Mouse (Mus musculus): ENCODE measurements around the gene Slc4a11.

The Slc4a11 gene

DNA sequence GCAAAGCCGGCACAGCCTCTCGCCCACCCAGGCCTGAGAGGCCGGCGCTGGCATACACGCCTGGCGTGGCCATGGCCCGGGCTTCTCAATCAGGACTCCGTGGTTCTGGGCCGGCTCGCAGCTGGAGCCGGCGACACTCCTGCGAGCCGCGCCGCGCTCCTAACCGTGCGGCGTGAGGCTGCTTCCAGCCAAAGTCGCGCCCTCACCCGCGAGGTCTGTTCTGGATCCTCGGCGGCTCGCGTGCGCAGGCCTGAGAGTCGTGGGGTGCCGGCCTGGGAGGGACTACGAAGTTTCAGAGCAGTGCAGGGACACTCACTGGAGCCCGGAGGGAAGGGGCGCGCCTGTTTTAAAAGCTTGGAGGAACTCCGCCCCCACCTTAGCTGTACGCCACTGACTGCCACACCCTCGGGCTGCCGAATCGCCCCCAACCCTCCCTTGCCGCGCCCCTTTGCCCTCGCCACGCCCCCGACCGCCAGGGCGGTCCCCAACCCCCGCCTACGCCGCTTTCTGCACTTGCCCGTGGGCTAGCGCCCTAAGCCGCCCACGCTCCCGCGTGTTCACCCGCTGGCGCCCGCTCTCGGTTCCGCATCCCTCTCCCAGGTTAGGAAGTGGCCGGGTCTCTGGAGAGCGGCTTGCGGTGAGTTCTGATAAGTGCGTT, at the start of gene Slc4a11:
TSS of gene Slc4a11 (minus strand) at position 367 of the 658 bp plus-strand sequence.
- in situ Hi-C loops (cut with MboI, MseI) = no loop called here

GRCm38 (mm10) chr2:130743576-130743975, 46.3 kb upstream of the Slc4a11 start:
- in situ Hi-C loops (cut with MboI, MseI) = no loop called here

- in situ Hi-C loops (cut with MboI, MseI) = no loop called here
These were observed 42.8 kb upstream of the Slc4a11 start for GRCm38 (mm10) chr2:130740096-130740495.

DNA sequence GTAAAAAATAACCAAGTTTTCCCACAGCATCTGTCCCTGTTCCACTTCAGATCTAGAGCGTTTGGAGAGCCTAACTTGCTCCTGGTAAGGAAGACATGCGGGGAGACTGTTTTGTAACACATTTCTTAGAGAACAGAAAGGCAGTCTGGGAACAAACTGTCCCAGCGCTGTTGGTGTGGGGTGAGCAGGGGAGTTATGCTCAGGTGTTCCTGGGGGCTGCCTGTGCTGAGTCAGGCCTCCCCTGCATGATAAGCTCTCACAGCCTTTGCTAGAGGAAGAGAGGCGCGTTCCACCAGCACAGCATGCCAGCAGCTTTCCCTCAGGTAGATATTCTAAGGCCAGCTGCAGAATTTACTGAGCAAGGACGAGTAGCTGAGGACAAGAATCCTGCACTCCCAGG, 40.7 kb upstream of the Slc4a11 start:
- in situ Hi-C loops (cut with MboI, MseI) = no loop called here

- in situ Hi-C loops (cut with MboI, MseI) = no loop called here
These were observed 38.0 kb upstream of the Slc4a11 start for GRCm38 (mm10) chr2:130735281-130735680.

DNA sequence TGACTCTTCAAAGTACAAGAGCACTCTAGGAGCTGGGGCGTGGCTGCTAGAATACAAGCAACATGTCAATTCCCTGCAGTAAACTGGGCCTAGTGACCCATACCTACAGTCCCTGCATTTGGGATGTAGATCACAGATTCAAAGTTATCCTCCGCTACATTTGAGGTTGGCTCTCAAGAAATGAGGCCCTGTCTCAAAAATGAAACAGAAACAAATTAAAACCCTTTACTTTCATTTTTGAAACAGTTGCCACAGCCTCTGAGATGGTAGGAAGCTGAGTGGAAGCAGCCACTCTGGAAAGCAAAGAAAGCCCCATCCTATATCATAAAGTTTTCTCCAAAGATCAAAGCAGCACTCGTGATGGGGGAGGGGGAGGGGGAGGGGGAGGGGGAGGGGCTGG, 36.1 kb upstream of the Slc4a11 start:
- in situ Hi-C loops (cut with MboI, MseI) = no loop called here

DNA sequence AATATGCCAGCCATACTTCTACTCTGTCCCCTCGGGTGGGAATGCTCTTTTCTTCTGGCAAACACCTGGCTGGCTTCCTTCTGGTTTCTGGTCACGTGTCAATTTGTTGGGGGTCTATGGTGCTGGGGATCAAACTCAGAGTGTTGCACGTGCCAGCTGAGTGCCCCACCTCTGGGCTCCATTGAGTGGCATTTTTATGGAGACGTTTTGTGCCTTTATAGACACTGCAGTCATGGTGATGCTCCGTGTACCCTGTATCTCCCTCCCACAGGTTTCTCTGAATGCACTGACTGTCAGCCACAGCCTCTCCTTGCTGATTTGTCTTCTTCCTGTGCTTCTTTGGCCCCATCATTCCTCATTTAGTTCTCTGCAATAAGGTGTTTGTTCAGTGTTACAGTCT, 34.5 kb upstream of the Slc4a11 start:
- in situ Hi-C loops (cut with MboI, MseI) = no loop called here

- in situ Hi-C loops (cut with MboI, MseI) = no loop called here
These were observed 33.4 kb upstream of the Slc4a11 start for GRCm38 (mm10) chr2:130730746-130731145.

GRCm38 (mm10) chr2:130728906-130729585, 31.7 kb upstream of the Slc4a11 start:
- in situ Hi-C loops (cut with MboI, MseI) = no loop called here

GRCm38 (mm10) chr2:130727752-130728151, 30.4 kb upstream of the Slc4a11 start:
- in situ Hi-C loops (cut with MboI, MseI) = no loop called here

- in situ Hi-C loops (cut with MboI, MseI) = no loop called here
These were observed 27.1 kb upstream of the Slc4a11 start for GRCm38 (mm10) chr2:130724369-130724768.

- in situ Hi-C loops (cut with MboI, MseI) = no loop called here
These were observed 20.6 kb upstream of the Slc4a11 start for GRCm38 (mm10) chr2:130717951-130718350.

GRCm38 (mm10) chr2:130707057-130707456, 9.7 kb upstream of the Slc4a11 start:
- in situ Hi-C loops (cut with MboI, MseI) = no loop called here

DNA sequence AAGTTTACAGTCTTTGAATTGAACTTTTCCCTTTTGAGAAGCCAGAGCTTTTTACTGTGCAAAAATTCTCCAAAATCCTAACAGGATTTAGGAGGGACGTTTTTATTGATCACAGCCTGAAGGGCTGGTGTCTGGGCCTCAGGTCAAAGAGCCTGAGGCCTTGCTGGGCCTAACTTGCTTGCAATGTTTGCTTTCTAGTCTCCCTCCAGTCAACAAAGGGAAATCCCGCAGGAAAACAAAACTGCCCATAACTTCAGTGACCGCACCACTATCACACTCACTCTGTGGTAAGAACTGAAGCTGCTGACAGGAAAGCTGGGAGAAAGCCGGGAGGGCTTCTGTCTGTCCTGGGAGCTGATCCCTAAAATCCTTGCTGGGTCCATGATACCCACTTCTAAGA, 9.3 kb upstream of the Slc4a11 start:
- in situ Hi-C loops (cut with MboI, MseI) = no loop called here

GRCm38 (mm10) chr2:130705178-130705577, 7.9 kb upstream of the Slc4a11 start:
- in situ Hi-C loops (cut with MboI, MseI) = no loop called here

DNA sequence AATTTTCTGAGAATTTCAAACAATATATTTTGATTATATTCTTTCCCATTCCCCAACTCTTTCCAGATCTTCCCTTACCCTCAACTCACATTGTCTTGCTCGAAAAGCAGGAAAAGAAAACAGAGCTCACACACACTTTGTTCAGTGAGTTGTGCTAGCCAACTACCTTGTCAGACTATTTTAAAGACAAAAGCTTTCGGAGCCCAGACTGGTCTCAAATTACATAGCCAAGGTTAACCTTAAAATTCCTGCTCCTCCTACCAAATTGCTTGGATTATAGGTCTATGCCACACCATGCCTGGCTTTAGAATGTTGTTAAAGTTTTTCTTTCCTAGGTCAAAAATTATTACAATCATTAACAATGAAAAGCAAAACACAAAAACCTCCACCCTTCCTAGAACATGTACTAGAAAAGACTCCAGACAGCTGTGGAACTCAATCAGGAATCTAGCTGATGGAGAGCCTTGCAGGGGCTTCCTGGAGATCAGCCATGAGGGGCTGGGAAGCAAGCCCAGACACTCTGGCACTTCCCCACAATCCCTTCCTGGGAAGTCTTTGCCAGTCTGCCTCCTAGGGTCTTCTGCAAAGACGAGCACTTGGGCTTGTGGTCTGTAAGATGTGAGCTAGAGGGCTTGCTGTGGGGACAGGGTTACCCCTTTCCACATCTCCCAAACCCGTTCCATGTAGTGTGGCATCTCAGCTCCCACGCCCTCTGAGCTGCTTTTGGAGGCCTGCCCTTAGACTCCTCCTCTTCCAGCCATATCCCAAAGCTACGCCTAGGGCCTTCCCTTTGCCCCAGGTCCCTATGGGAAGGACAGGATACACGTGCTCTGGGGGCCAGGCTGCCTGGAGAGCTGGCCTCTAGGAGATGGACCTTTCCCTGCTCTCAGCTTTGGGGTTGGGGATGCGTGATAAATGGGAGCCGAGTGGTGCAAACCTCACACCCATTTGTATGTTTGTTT, 7.0 kb upstream of the Slc4a11 start:
- in situ Hi-C loops (cut with MboI, MseI) = no loop called here

DNA sequence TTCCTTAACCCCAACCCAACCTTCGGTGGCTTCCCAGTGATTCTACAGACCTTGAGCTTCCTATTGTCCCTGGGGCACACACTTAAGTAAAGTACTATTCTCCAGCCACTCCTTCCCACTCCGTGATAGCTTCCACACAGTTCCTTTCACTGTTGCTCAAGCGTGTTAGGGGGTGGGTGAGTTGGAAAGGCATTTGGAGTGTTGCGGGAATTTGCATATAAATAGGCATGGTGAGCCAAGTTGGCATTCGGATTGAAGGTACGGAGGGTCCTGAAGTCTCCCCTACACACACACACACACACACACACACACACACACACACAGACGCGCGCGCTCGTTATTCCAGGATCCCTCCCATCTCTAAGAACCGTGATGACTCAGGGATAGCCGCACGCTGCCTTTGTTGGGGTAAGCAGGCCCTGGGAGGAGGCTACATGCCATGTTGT, 525 bp upstream of the Slc4a11 start:
- in situ Hi-C loops (cut with MboI, MseI) = no loop called here

DNA sequence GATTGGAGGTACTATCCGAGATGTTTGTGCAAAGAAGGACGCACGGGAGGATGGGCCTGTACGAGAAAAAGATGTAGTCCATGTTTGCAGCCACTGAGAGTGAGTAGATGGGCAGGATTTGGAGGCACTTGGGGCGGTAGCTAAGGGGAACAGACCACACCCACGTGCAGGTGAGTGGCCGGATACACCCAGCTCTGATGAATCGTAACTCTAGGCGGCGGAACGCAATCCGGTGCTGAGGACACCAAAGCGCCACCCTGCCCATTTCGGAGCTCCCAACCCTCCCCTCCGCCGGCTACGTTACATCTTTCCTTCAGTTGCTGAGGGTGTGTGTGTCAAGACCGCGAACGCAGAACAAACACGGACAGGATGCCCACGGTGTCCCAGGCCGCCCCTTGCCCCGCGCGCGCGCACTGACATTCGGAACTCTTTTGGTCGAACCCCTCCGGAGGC, 593 bp downstream of the Slc4a11 start:
- in situ Hi-C loops (cut with MboI, MseI) = no loop called here

DNA sequence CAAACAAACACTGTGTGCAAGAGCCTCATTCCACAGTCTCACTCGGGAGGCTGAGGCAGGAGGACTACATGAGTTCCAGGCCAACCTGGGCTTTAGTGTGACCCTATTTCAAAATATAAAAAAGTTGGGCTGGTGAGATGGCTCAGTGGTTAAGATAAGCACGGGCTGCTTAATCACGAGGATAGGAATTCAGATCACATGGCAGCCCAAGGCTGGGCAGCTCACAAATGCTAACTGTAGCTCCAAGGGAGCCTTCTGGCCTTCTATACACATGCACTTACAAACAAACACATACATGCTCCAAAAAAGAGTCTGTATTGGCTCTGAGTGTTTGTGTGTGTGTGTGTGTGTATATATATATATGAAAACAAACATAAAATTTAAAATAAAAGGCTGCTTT, 3.8 kb downstream of the Slc4a11 start:
- in situ Hi-C loops (cut with MboI, MseI) = no loop called here

- in situ Hi-C loops (cut with MboI, MseI) = no loop called here
These were observed 8.3 kb downstream of the Slc4a11 start for GRCm38 (mm10) chr2:130689011-130689410.

DNA sequence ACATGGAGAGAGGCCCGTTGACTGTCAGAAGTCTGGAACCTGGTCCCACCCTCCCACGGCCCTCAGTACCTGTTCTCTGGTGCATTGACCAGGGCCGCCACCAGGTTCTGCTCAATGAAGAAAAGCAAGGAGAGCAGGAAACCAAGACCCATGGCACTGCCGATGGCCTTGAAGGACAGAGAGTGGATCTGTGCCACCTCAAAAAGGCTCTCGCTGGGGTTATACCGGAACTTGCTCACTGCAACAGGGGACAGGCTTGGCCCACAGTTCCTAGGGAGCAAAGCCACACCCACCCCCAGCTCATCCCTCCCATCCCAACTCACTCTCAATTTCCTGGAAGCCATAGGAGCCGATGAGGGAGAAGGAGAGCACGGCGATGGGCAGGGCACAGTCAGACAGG, 11.9 kb downstream of the Slc4a11 start:
- in situ Hi-C loops (cut with MboI, MseI) = no loop called here

DNA sequence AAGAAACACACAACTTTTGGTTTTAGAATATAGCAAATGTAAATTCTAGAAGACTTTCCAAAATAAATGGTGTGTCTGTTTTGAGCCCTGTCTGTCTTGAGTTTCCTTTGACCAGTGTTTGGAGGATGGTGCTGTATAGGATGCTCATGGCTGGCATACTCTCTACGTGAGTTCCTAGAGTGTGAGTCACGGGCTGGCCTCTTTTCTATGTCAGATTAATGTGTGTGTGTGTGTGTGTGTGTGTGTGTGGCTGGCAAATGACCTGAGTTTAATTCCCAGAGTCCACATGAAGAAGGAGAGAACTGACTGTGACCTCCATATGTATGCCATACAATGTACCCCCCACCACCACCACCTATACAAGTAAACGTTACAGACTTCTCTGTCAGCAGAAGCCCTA, 15.8 kb downstream of the Slc4a11 start:
- in situ Hi-C loops (cut with MboI, MseI) = no loop called here
